Mouse (Mus musculus): ENCODE measurements around the gene Dnah2. TPM values are rescaled to one million over a fixed set of nuclear protein-coding genes. Genes with fewer than 3 reads are reported as not detected.

Gene Dnah2
- total RNA-seq, 2 experiments from 2014 or later = 3.5 to 3.6 TPM

- intact Hi-C loops (cut with DNase I) = no loop called here
- peak; percentile 45 to 73 for DNase-seq (ENCODE audit: low spot score in 2 of 2)
Measured at GRCm38 (mm10) chr11:69499140-69499539, 49.8 kb downstream of the Dnah2 start.

- intact Hi-C loops (cut with DNase I) = no loop called here
- DNase-seq (ENCODE audit: low spot score in 2 of 2) = no peak
Measured at GRCm38 (mm10) chr11:69491711-69492110, 57.2 kb downstream of the Dnah2 start.

- intact Hi-C loops (cut with DNase I) = no loop called here
- no peak for DNase-seq (ENCODE audit: low spot score in 2 of 2)
Measured at GRCm38 (mm10) chr11:69490898-69491297, 58.0 kb downstream of the Dnah2 start.

GRCm38 (mm10) chr11:69487474-69487873 is 61.4 kb downstream of the Dnah2 start:
- DNase-seq (ENCODE audit: low spot score in 2 of 2) = peak in 1 of 2 experiments; percentile 6
- intact Hi-C loops (cut with DNase I) = no loop called here

GRCm38 (mm10) chr11:69477645-69478044 is 71.3 kb downstream of the Dnah2 start:
- intact Hi-C loops (cut with DNase I) = no loop called here
- DNase-seq (ENCODE audit: low spot score in 2 of 2) = no peak

GRCm38 (mm10) chr11:69476802-69477201 is 72.1 kb downstream of the Dnah2 start:
- DNase-seq (ENCODE audit: low spot score in 2 of 2) = no peak
- intact Hi-C loops (cut with DNase I) = no loop called here

- intact Hi-C loops (cut with DNase I) = no loop called here
- no peak for DNase-seq (ENCODE audit: low spot score in 2 of 2)
Measured at GRCm38 (mm10) chr11:69474737-69475136, 74.2 kb downstream of the Dnah2 start.

- intact Hi-C loops (cut with DNase I) = no loop called here
- DNase-seq (ENCODE audit: low spot score in 2 of 2) = no peak
Measured at GRCm38 (mm10) chr11:69472687-69473086, 76.2 kb downstream of the Dnah2 start.

GRCm38 (mm10) chr11:69471491-69471890 is 77.4 kb downstream of the Dnah2 start:
- intact Hi-C loops (cut with DNase I) = no loop called here
- no peak for DNase-seq (ENCODE audit: low spot score in 2 of 2)

GRCm38 (mm10) chr11:69469301-69469700 is 79.6 kb downstream of the Dnah2 start:
- DNase-seq (ENCODE audit: low spot score in 2 of 2) = no peak
- intact Hi-C loops (cut with DNase I) = no loop called here

- intact Hi-C loops (cut with DNase I) = no loop called here
- peak; percentile 40 to 41 for DNase-seq (ENCODE audit: low spot score in 2 of 2)
Measured at GRCm38 (mm10) chr11:69463996-69464395, 84.9 kb downstream of the Dnah2 start.

- intact Hi-C loops (cut with DNase I) = no loop called here
- no peak for DNase-seq (ENCODE audit: low spot score in 2 of 2)
Measured at GRCm38 (mm10) chr11:69461568-69461967, 87.3 kb downstream of the Dnah2 start.

GRCm38 (mm10) chr11:69459883-69460282 is 89.0 kb downstream of the Dnah2 start:
- intact Hi-C loops (cut with DNase I) = no loop called here
- DNase-seq (ENCODE audit: low spot score in 2 of 2) = no peak

GRCm38 (mm10) chr11:69457006-69457579 is 91.8 kb downstream of the Dnah2 start:
- DNase-seq (ENCODE audit: low spot score in 2 of 2) = peak in 1 of 2 experiments; percentile 16
- intact Hi-C loops (cut with DNase I) = no loop called here

- intact Hi-C loops (cut with DNase I) = no loop called here
- no peak for DNase-seq (ENCODE audit: low spot score in 2 of 2)
Measured at GRCm38 (mm10) chr11:69452114-69452867, 96.6 kb downstream of the Dnah2 start.

GRCm38 (mm10) chr11:69447299-69447698 is 101.6 kb downstream of the Dnah2 start:
- intact Hi-C loops (cut with DNase I) = no loop called here

GRCm38 (mm10) chr11:69443328-69443727 is 105.6 kb downstream of the Dnah2 start:
- no peak for DNase-seq (ENCODE audit: low spot score in 2 of 2)
- intact Hi-C loops (cut with DNase I) = no loop called here

More at GRCm38 (mm10) chr11:69447299-69447698, 101.6 kb downstream of the Dnah2 start:
- DNase-seq (ENCODE audit: low spot score in 2 of 2) = no peak

- intact Hi-C loops (cut with DNase I) = no loop called here
- DNase-seq (ENCODE audit: low spot score in 2 of 2) = no peak
Measured at GRCm38 (mm10) chr11:69437291-69437690, 111.6 kb downstream of the Dnah2 start.

GRCm38 (mm10) chr11:69433189-69433588 is 115.7 kb downstream of the Dnah2 start:
- intact Hi-C loops (cut with DNase I) = loop anchor here (5.0 kb wide), 2 partner anchors 36 to 79 kb away; partner anchors contain the start of genes Cyb5d1, Naa38 and Tmem88
- DNase-seq (ENCODE audit: low spot score in 2 of 2) = no peak

- intact Hi-C loops (cut with DNase I) = loop anchor here (5.0 kb wide), 2 partner anchors 35 to 80 kb away; partner anchors contain the start of genes Cyb5d1, Naa38 and Tmem88
- no peak for DNase-seq (ENCODE audit: low spot score in 2 of 2)
Measured at GRCm38 (mm10) chr11:69432640-69432982, 116.3 kb downstream of the Dnah2 start.
